Mouse (Mus musculus) erythroblast, adult 5-6 weeks (primary cell): Measurements from ENCODE around the gene Atp6v1g3. TPM values are rescaled to one million over a fixed set of nuclear protein-coding genes. Genes with fewer than 3 reads are reported as not detected.

ENCODE experiments used
- ATAC-seq: replicated peaks from 2 replicates; pipeline ENCODE4 v1.8.0; 2016; ENCODE audit warnings: moderate number of reproducible peaks, mild to moderate bottlenecking, moderate TSS enrichment, inconsistent platforms; ENCODE audit not compliant: poor library complexity, low FRiP score, severe bottlenecking
- total RNA-seq, 2 experiments: library from RNA; stranded (forward) in 1 of 2; stranded (reverse) in 1 of 2; fragments of 150-400 nt in 1 of 2; fragments of 200-764, 138-1000 nt in 1 of 2; gene quantifications; 2 replicates each; pipeline versions ENCODE4 v1.2.3 to v1.2.4; 2015 to 2017; ENCODE audit warnings: low replicate concordance in 2 of 2

Atp6v1g3 gene
- total RNA-seq (2015; ENCODE audit: low replicate concordance) (not detected in 2 replicates), total RNA-seq (2017; ENCODE audit: low replicate concordance) (not detected in 2 replicates)

- ATAC-seq = no peak
These were observed at the start of gene Atp6v1g3 for GRCm38 (mm10) chr1:138273438-138273837. Gene Atp6v1g3, plus strand, starts transcription at chr1:138273738.

GRCm38 (mm10) chr1:138233051-138233450 is 40.5 kb upstream of the Atp6v1g3 start:
- no peak for ATAC-seq

- no peak for ATAC-seq
These were observed 36.3 kb upstream of the Atp6v1g3 start for GRCm38 (mm10) chr1:138237252-138237651.

- no peak for ATAC-seq
These were observed 29.6 kb upstream of the Atp6v1g3 start for GRCm38 (mm10) chr1:138243947-138244346.

GRCm38 (mm10) chr1:138244485-138244884 is 29.1 kb upstream of the Atp6v1g3 start:
- ATAC-seq = no peak

- ATAC-seq = no peak
These were observed 28.4 kb upstream of the Atp6v1g3 start for GRCm38 (mm10) chr1:138245103-138245502.

GRCm38 (mm10) chr1:138245533-138245932 is 28.0 kb upstream of the Atp6v1g3 start:
- no peak for ATAC-seq

- ATAC-seq = no peak
These were observed 26.9 kb upstream of the Atp6v1g3 start for GRCm38 (mm10) chr1:138246438-138247164.

- no peak for ATAC-seq
These were observed 25.6 kb upstream of the Atp6v1g3 start for GRCm38 (mm10) chr1:138247699-138248483.

- ATAC-seq = no peak
These were observed 24.8 kb upstream of the Atp6v1g3 start for GRCm38 (mm10) chr1:138248770-138249169.

- ATAC-seq = no peak
These were observed 22.6 kb upstream of the Atp6v1g3 start for GRCm38 (mm10) chr1:138250951-138251350.

GRCm38 (mm10) chr1:138256172-138256789 is 17.3 kb upstream of the Atp6v1g3 start:
- ATAC-seq = no peak

GRCm38 (mm10) chr1:138258758-138259157 is 14.8 kb upstream of the Atp6v1g3 start:
- ATAC-seq = no peak

GRCm38 (mm10) chr1:138261520-138261919 is 12.0 kb upstream of the Atp6v1g3 start:
- ATAC-seq = no peak

- no peak for ATAC-seq
These were observed 11.1 kb upstream of the Atp6v1g3 start for GRCm38 (mm10) chr1:138262408-138262807.

GRCm38 (mm10) chr1:138267465-138268055 is 6.0 kb upstream of the Atp6v1g3 start:
- ATAC-seq = no peak

GRCm38 (mm10) chr1:138274930-138275329 is 1.4 kb downstream of the Atp6v1g3 start:
- ATAC-seq = no peak

GRCm38 (mm10) chr1:138275859-138276258 is 2.3 kb downstream of the Atp6v1g3 start:
- ATAC-seq = no peak

GRCm38 (mm10) chr1:138281139-138281538 is 7.6 kb downstream of the Atp6v1g3 start:
- no peak for ATAC-seq
